Mouse (Mus musculus): Measurements from ENCODE around the gene Olfr671.
"Not testable (repeated sequence)": the region's sequence is repeated elsewhere in the genome, so short reads cannot be mapped to it uniquely, and the experiment has no call there.

Gene Olfr671

GRCm38 (mm10) chr7:104979026-104979425, at the start of gene Olfr671:
Olfr671 (minus strand) TSS chr7:104979126.
- no peak for DNase-seq (ENCODE audit: low spot score in 2 of 2)

- no peak for DNase-seq (ENCODE audit: low spot score in 2 of 2)
Observed at GRCm38 (mm10) chr7:105028360-105028759, 49.4 kb upstream of the Olfr671 start, which contains the start of gene Olfr675. Olfr675 (minus strand) TSS chr7:105028460.

- DNase-seq (ENCODE audit: low spot score in 2 of 2): no peak
Observed at GRCm38 (mm10) chr7:105022530-105022929, 43.6 kb upstream of the Olfr671 start.

GRCm38 (mm10) chr7:105001929-105002328, 23.0 kb upstream of the Olfr671 start, which contains the start of gene Olfr672:
Olfr672 (minus strand) TSS chr7:105002029.
- DNase-seq (ENCODE audit: low spot score in 2 of 2): no peak

- not testable (repeated sequence) for DNase-seq (ENCODE audit: low spot score in 2 of 2)
Observed at GRCm38 (mm10) chr7:104972507-104972906, 6.4 kb downstream of the Olfr671 start.

GRCm38 (mm10) chr7:104962520-104962919, 16.4 kb downstream of the Olfr671 start, which contains the start of gene Olfr670:
Olfr670 (minus strand) TSS chr7:104962620.
- DNase-seq (ENCODE audit: low spot score in 2 of 2): no peak

GRCm38 (mm10) chr7:104950234-104950633, 28.7 kb downstream of the Olfr671 start:
- not testable (repeated sequence) for DNase-seq (ENCODE audit: low spot score in 2 of 2)

- no peak for DNase-seq (ENCODE audit: low spot score in 2 of 2)
Observed at GRCm38 (mm10) chr7:104933940-104934339, 45.0 kb downstream of the Olfr671 start, which contains the start of gene Olfr669. Olfr669 (plus strand) TSS chr7:104934240.

- no peak for DNase-seq (ENCODE audit: low spot score in 2 of 2)
Observed at GRCm38 (mm10) chr7:104927957-104928356, 51.0 kb downstream of the Olfr671 start, which contains the start of gene Olfr668. Olfr668 (minus strand) TSS chr7:104928057.
